Mouse (Mus musculus): ENCODE results near the gene Vhl. TPM values are rescaled to one million over a fixed set of nuclear protein-coding genes. Genes with fewer than 3 reads are reported as not detected.

Gene Vhl
- polyA plus RNA-seq, 1 experiment = 254 TPM

GRCm38 (mm10) chr6:113672989-113673388 is 49.2 kb downstream of the Vhl start:
- Histone ChIP-seq H3K4me1 (ENCODE audit: control insufficient read depth, insufficient read depth, low read length) (no peaks in the 10 kb centered on the region; the same call in none of the 2 replicates), H3K27me3 (ENCODE audit: control insufficient read depth, insufficient read depth, low read length) (no peaks in the 10 kb centered on the region), H3K36me3 (ENCODE audit: control insufficient read depth, insufficient read depth, low read length) (no peaks in the 10 kb centered on the region), H3K4me3 (ENCODE audit: control insufficient read depth, low read depth, low read length) (no peak overlapping the region), H3K27ac (ENCODE audit: control insufficient read depth, insufficient read depth, low read depth, low read length) (no peak overlapping the region)
- TF ChIP-seq CTCF (IDR thresholded peaks at IDR 0.05; ENCODE audit: control insufficient read depth, insufficient read depth, insufficient replicate concordance, low read depth, low read length) = no peak
- no peak for TF ChIP-seq POLR2A (IDR thresholded peaks at IDR 0.05; ENCODE audit: control insufficient read depth, low read depth, low read length)

GRCm38 (mm10) chr6:113675234-113675633 is 51.5 kb downstream of the Vhl start:
- Histone ChIP-seq H3K27me3 (ENCODE audit: control insufficient read depth, insufficient read depth, low read length) (no peaks in the 10 kb centered on the region), H3K4me1 (ENCODE audit: control insufficient read depth, insufficient read depth, low read length) (no peaks in the 10 kb centered on the region), H3K27ac (ENCODE audit: control insufficient read depth, insufficient read depth, low read depth, low read length) (no peak overlapping the region), H3K36me3 (ENCODE audit: control insufficient read depth, insufficient read depth, low read length) (no peaks in the 10 kb centered on the region), H3K4me3 (ENCODE audit: control insufficient read depth, low read depth, low read length) (no peak overlapping the region)
- TF ChIP-seq CTCF (IDR thresholded peaks at IDR 0.05; ENCODE audit: control insufficient read depth, insufficient read depth, insufficient replicate concordance, low read depth, low read length) (no peak), POLR2A (IDR thresholded peaks at IDR 0.05; ENCODE audit: control insufficient read depth, low read depth, low read length) (no peak)

GRCm38 (mm10) chr6:113675991-113676390 is 52.2 kb downstream of the Vhl start:
- Histone ChIP-seq H3K4me1 (ENCODE audit: control insufficient read depth, insufficient read depth, low read length) (no peaks in the 10 kb centered on the region), H3K4me3 (ENCODE audit: control insufficient read depth, low read depth, low read length) (no peak overlapping the region), H3K36me3 (ENCODE audit: control insufficient read depth, insufficient read depth, low read length) (no peaks in the 10 kb centered on the region), H3K27ac (ENCODE audit: control insufficient read depth, insufficient read depth, low read depth, low read length) (no peak overlapping the region), H3K27me3 (ENCODE audit: control insufficient read depth, insufficient read depth, low read length) (no peaks in the 10 kb centered on the region)
- TF ChIP-seq CTCF (IDR thresholded peaks at IDR 0.05; ENCODE audit: control insufficient read depth, insufficient read depth, insufficient replicate concordance, low read depth, low read length) (no peak), POLR2A (IDR thresholded peaks at IDR 0.05; ENCODE audit: control insufficient read depth, low read depth, low read length) (no peak)

GRCm38 (mm10) chr6:113677070-113677734 is 53.4 kb downstream of the Vhl start:
- no peak for TF ChIP-seq POLR2A (IDR thresholded peaks at IDR 0.05; ENCODE audit: control insufficient read depth, low read depth, low read length)
- TF ChIP-seq CTCF (IDR thresholded peaks at IDR 0.05; ENCODE audit: control insufficient read depth, insufficient read depth, insufficient replicate concordance, low read depth, low read length) = no peak
- H3K27ac ChIP-seq (ENCODE audit: control insufficient read depth, insufficient read depth, low read depth, low read length) = no peak overlapping the region
- H3K36me3 ChIP-seq (ENCODE audit: control insufficient read depth, insufficient read depth, low read length) = no peaks in the 10 kb centered on the region
- H3K4me1 ChIP-seq (ENCODE audit: control insufficient read depth, insufficient read depth, low read length) = no peaks in the 10 kb centered on the region
- H3K4me3 ChIP-seq (ENCODE audit: control insufficient read depth, low read depth, low read length) = no peak overlapping the region
- no peaks in the 10 kb centered on the region for H3K27me3 ChIP-seq (ENCODE audit: control insufficient read depth, insufficient read depth, low read length)

GRCm38 (mm10) chr6:113678246-113679012 is 54.7 kb downstream of the Vhl start:
- H3K27me3 ChIP-seq (ENCODE audit: control insufficient read depth, insufficient read depth, low read length) = no peaks in the 10 kb centered on the region
- H3K27ac ChIP-seq (ENCODE audit: control insufficient read depth, insufficient read depth, low read depth, low read length) = no peak overlapping the region
- TF ChIP-seq POLR2A (IDR thresholded peaks at IDR 0.05; ENCODE audit: control insufficient read depth, low read depth, low read length) = no peak
- TF ChIP-seq CTCF (IDR thresholded peaks at IDR 0.05; ENCODE audit: control insufficient read depth, insufficient read depth, insufficient replicate concordance, low read depth, low read length) = no peak
- H3K4me3 ChIP-seq (ENCODE audit: control insufficient read depth, low read depth, low read length) = no peak overlapping the region
- H3K36me3 ChIP-seq (ENCODE audit: control insufficient read depth, insufficient read depth, low read length) = no peaks in the 10 kb centered on the region
- no peaks in the 10 kb centered on the region for H3K4me1 ChIP-seq (ENCODE audit: control insufficient read depth, insufficient read depth, low read length)

- H3K27ac ChIP-seq (ENCODE audit: control insufficient read depth, insufficient read depth, low read depth, low read length) = no peak overlapping the region; the same call in 1 of the 2 replicates
- no peaks in the 10 kb centered on the region for H3K4me1 ChIP-seq (ENCODE audit: control insufficient read depth, insufficient read depth, low read length)
- H3K27me3 ChIP-seq (ENCODE audit: control insufficient read depth, insufficient read depth, low read length) = no peaks in the 10 kb centered on the region
- H3K36me3 ChIP-seq (ENCODE audit: control insufficient read depth, insufficient read depth, low read length) = no peaks in the 10 kb centered on the region
- TF ChIP-seq CTCF (IDR thresholded peaks at IDR 0.05; ENCODE audit: control insufficient read depth, insufficient read depth, insufficient replicate concordance, low read depth, low read length) = no peak
- no peak for TF ChIP-seq POLR2A (IDR thresholded peaks at IDR 0.05; ENCODE audit: control insufficient read depth, low read depth, low read length)
- H3K4me3 ChIP-seq (ENCODE audit: control insufficient read depth, low read depth, low read length) = no peak overlapping the region
Observed at GRCm38 (mm10) chr6:113679993-113680566, 56.3 kb downstream of the Vhl start.

Other genes with a start within 250 kb of the Vhl start
- 42.3 and 50.3 TPM in 2 replicates for gene Tada3, start 246.1 kb upstream of the Vhl start, polyA plus RNA-seq (2012; rRNA removed)
- 14.4 and 15.3 TPM in 2 replicates for gene Arpc4, start 245.8 kb upstream of the Vhl start, polyA plus RNA-seq (2012; rRNA removed)
- gene Ttll3, start 234.7 kb upstream of the Vhl start, polyA plus RNA-seq (2012; rRNA removed) = 133 and 137 TPM in 2 replicates
- 28.3 and 32.4 TPM in 2 replicates for gene Rpusd3, start 204.6 kb upstream of the Vhl start, polyA plus RNA-seq (2012; rRNA removed)
- 1.7 and 5.7 TPM in 2 replicates for gene Cidec, start 188.2 kb upstream of the Vhl start, polyA plus RNA-seq (2012; rRNA removed)
- 51.8 and 62.2 TPM in 2 replicates for gene Jagn1, start 181.4 kb upstream of the Vhl start, polyA plus RNA-seq (2012; rRNA removed)
- gene Il17re, start 165.5 kb upstream of the Vhl start, polyA plus RNA-seq (2012; rRNA removed) = 6.1 and 7.8 TPM in 2 replicates
- gene Il17rc, start 152.5 kb upstream of the Vhl start, polyA plus RNA-seq (2012; rRNA removed) = 3.7 and 4.9 TPM in 2 replicates
- gene Creld1, start 140.7 kb upstream of the Vhl start, polyA plus RNA-seq (2012; rRNA removed) = 4.6 and 5.0 TPM in 2 replicates
- gene Prrt3, start 122.0 kb upstream of the Vhl start, polyA plus RNA-seq (2012; rRNA removed) = 0.05 and 0.19 TPM in 2 replicates
- gene Emc3, start 92.3 kb upstream of the Vhl start, polyA plus RNA-seq (2012; rRNA removed) = 30.9 and 32.9 TPM in 2 replicates
- 17.7 and 19.5 TPM in 2 replicates for gene Fancd2, start 92.3 kb upstream of the Vhl start, polyA plus RNA-seq (2012; rRNA removed)
- 23.8 and 29.9 TPM in 2 replicates for gene Fancd2os, start 23.2 kb upstream of the Vhl start, polyA plus RNA-seq (2012; rRNA removed)
- gene Brk1, start 19.2 kb upstream of the Vhl start, polyA plus RNA-seq (2012; rRNA removed) = 60.9 and 70.2 TPM in 2 replicates
- gene Irak2, start 14.5 kb downstream of the Vhl start, polyA plus RNA-seq (2012; rRNA removed) = 2.4 and 3.3 TPM in 2 replicates
- 14.2 and 15.9 TPM in 2 replicates for gene Tatdn2, start 73.1 kb downstream of the Vhl start, polyA plus RNA-seq (2012; rRNA removed)
- 108 and 119 TPM in 2 replicates for gene Ghrl, start 95.9 kb downstream of the Vhl start, polyA plus RNA-seq (2012; rRNA removed)
- gene Sec13, start 116.8 kb downstream of the Vhl start, polyA plus RNA-seq (2012; rRNA removed) = 113 and 114 TPM in 2 replicates

All from testis, adult 2 months (tissue).